Mouse (Mus musculus) forebrain, embryonic 11.5 days (tissue): ENCODE results near the gene Cinp. TPM values are rescaled to one million over a fixed set of nuclear protein-coding genes. Genes with fewer than 3 reads are reported as not detected.
A peak's percentile ranks its signal among the peaks of the same experiment; 100 is the strongest.

Source experiments
- ATAC-seq: fragments of 200-750 bp; cut with Nextera tagmentation; replicated peaks from 2 replicates; pipeline ENCODE4 v1.8.0; 2017; ENCODE audit warnings: moderate TSS enrichment; ENCODE audit not compliant: low FRiP score
- DNase-seq: peaks from one replicate; pipeline ENCODE4 v3.0.0-alpha.2; 2017; ENCODE audit warnings: low spot score
- H3K27ac ChIP-seq: fragments of 300-500 bp; sonication (generic); 2 replicates; pipeline ENCODE4 v1.5.1; 2014; ENCODE audit warnings: low read depth, low read length
- H3K27me3 ChIP-seq: fragments of 300-500 bp; sonication (generic); 2 replicates; pipeline ENCODE4 v1.6.1; 2014; ENCODE audit warnings: mild to moderate bottlenecking, low read length, mixed read lengths; ENCODE audit not compliant: control insufficient read depth, insufficient read depth
- H3K36me3 ChIP-seq: fragments of 300-500 bp; sonication (generic); 2 replicates; pipeline ENCODE4 v1.6.1; 2014; ENCODE audit warnings: mild to moderate bottlenecking, low read length, moderate library complexity, mixed read lengths; ENCODE audit not compliant: control insufficient read depth, insufficient read depth
- H3K4me1 ChIP-seq: fragments of 300-500 bp; sonication (generic); replicated peaks from 2 replicates; pipeline ENCODE4 v1.6.1; 2014; ENCODE audit warnings: low read length, mixed read lengths; ENCODE audit not compliant: control insufficient read depth, insufficient read depth
- H3K4me2 ChIP-seq: fragments of 300-500 bp; sonication (generic); 2 replicates; pipeline ENCODE4 v1.6.1; 2014; ENCODE audit warnings: low read depth, mild to moderate bottlenecking, low read length, moderate library complexity, mixed read lengths; ENCODE audit not compliant: severe bottlenecking
- H3K4me3 ChIP-seq: fragments of 300-500 bp; sonication (generic); 2 replicates; pipeline ENCODE4 v1.5.1; 2014; ENCODE audit warnings: low read depth, low read length
- H3K9ac ChIP-seq: fragments of 300-500 bp; sonication (generic); 2 replicates; pipeline ENCODE4 v1.6.1; 2014; ENCODE audit warnings: low read length
- H3K9me3 ChIP-seq: fragments of 300-500 bp; sonication (generic); 2 replicates; pipeline ENCODE4 v1.6.1; 2016; ENCODE audit warnings: low read length, mixed read lengths; ENCODE audit not compliant: control insufficient read depth
- WGBS: fragments of 180-500 bp; shearing (Covaris S2); extraction: QIAGEN DNeasy Blood & Tissue Kit; methylation state at CpG from one replicate; pipeline ENCODE4 v1.1.7; 2014; 5-methylcytosine and 5-hydroxymethylcytosine counted together
- polyA plus RNA-seq: library from polyadenylated mRNA; unstranded; fragments of >200 nt; fragmentation: Nextera tagmentation; extraction: Ambion mirVana; gene quantifications from 2 replicates; pipeline ENCODE4 v1.2.1, GENCODE M21; 2014

Gene Cinp
- polyA plus RNA-seq, 1 experiment from 2014 or later = 92.7 TPM

GRCm38 (mm10) chr12:110844227-110845130 lies 44.5 kb downstream of the Cinp start:
- Histone ChIP-seq H3K27ac (no peak overlapping the region), H3K27me3 (peaks cover 15% of the 10 kb centered on the region), H3K4me3 (peak overlapping the region; percentile 37), H3K9me3 (no peaks in the 10 kb centered on the region), H3K9ac (peak overlapping the region; percentile 49), H3K4me2 (peak overlapping the region; percentile 44), H3K4me1 (peaks cover 2% of the 10 kb centered on the region; the same call in 1 of the 2 replicates), H3K36me3 (no peaks in the 10 kb centered on the region)
- 1% methylated on average over 42 of the region's 42 CpGs for WGBS
- DNase-seq = peak; percentile 60
- ATAC-seq = no peak

DNA sequence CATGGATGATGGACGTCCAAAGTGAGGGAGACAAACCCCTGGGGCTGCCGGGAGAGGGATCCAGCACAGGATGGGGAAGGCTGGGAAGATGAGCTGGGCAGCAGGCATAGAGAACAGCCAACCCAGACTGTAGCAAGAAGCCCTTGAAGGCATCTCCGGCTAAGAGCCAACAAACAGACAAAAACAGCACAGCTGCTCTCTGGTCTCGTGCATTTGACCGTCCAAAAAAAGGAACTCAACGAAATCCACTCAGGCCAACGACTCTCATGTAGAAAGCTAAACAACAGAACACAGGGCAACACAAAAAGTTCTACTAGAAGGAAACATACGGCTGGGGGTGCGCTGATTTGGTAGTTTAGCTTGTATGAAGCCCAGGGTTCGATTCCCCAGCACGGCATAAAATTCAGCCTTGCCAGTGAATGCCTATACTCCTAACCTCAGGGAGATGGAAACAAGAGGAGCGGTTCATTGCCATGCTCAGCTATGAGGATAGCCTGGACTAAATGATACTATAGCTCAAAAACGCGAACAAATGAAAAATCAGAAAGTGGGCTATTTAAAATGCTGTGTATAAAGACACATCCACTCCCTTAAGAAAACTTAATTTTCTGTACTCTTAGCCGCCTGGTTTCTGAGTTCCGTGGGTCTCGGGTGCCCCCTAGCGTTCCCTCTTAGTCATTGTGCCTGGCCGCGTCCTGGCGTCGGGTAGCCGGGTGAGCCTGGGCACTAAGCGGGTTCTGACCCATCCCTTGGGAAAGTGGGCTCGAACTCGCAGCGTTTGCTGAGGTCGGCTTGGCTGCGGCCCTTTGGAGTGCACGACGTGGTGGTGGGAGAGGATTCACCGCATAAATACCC lies 45.5 kb downstream of the Cinp start:
- H3K4me3 ChIP-seq = peak overlapping the region; percentile 37
- WGBS = 18% methylated on average over 32 of the region's 32 CpGs
- ATAC-seq = 0 out of 2 replicates have a peak, but pooled peaks have one; percentile 22
- DNase-seq = peak; percentile 91
- H3K4me2 ChIP-seq = peak overlapping the region; percentile 44
- no peaks in the 10 kb centered on the region for H3K9me3 ChIP-seq
- H3K4me1 ChIP-seq = peaks cover 2% of the 10 kb centered on the region; the same call in 1 of the 2 replicates
- H3K36me3 ChIP-seq = no peaks in the 10 kb centered on the region
- no peak overlapping the region for H3K27ac ChIP-seq
- peak overlapping the region; percentile 32; the same call in 1 of the 2 replicates for H3K9ac ChIP-seq
- peaks cover 13% of the 10 kb centered on the region for H3K27me3 ChIP-seq

GRCm38 (mm10) chr12:110841731-110842493 lies 47.0 kb downstream of the Cinp start:
- ATAC-seq (no peak), DNase-seq (no peak)
- H3K27ac ChIP-seq = no peak overlapping the region
- H3K36me3 ChIP-seq = no peaks in the 10 kb centered on the region
- H3K4me1 ChIP-seq = peaks cover 7% of the 10 kb centered on the region
- H3K9ac ChIP-seq = no peak overlapping the region
- peaks cover 13% of the 10 kb centered on the region for H3K27me3 ChIP-seq
- H3K4me2 ChIP-seq = no peak overlapping the region
- no peak overlapping the region for H3K4me3 ChIP-seq
- H3K9me3 ChIP-seq = no peaks in the 10 kb centered on the region
- 72% methylated on average over 5 of the region's 5 CpGs for WGBS

- peaks cover 6% of the 10 kb centered on the region for H3K4me1 ChIP-seq
- peak; percentile 76 for ATAC-seq
- peaks cover 6% of the 10 kb centered on the region for H3K27me3 ChIP-seq
- under 1% methylated on average over 71 of the region's 71 CpGs for WGBS
- H3K9me3 ChIP-seq = no peaks in the 10 kb centered on the region
- H3K4me3 ChIP-seq = peak within 1 kb of the TSS; percentile 72
- peak within 1 kb of the TSS; percentile 49 for H3K4me2 ChIP-seq
- peak within 1 kb of the TSS; percentile 56 for H3K9ac ChIP-seq
- peak; percentile 98 for DNase-seq
- H3K27ac ChIP-seq = no peak within 1 kb of the TSS
- H3K36me3 ChIP-seq = no peaks in the 10 kb centered on the region
Measured at GRCm38 (mm10) chr12:110840348-110841198, 48.4 kb downstream of the Cinp start, which contains the start of gene Mok. Mok (minus strand) TSS chr12:110840939.

GRCm38 (mm10) chr12:110837850-110838249 lies 51.1 kb downstream of the Cinp start:
- Histone ChIP-seq H3K4me3 (no peak overlapping the region), H3K36me3 (no peaks in the 10 kb centered on the region), H3K4me1 (peaks cover 6% of the 10 kb centered on the region), H3K9ac (no peak overlapping the region), H3K4me2 (no peak overlapping the region), H3K9me3 (no peaks in the 10 kb centered on the region), H3K27me3 (no peaks in the 10 kb centered on the region), H3K27ac (peak overlapping the region; percentile 67)
- no peak for DNase-seq
- no peak for ATAC-seq
- 77% methylated on average over 8 of the region's 8 CpGs for WGBS

- Histone ChIP-seq H3K36me3 (no peaks in the 10 kb centered on the region), H3K4me3 (no peak overlapping the region), H3K4me1 (peaks cover 6% of the 10 kb centered on the region), H3K4me2 (peak overlapping the region; percentile 8), H3K27ac (peak overlapping the region; percentile 67), H3K27me3 (no peaks in the 10 kb centered on the region), H3K9ac (peak overlapping the region; percentile 4; the same call in 1 of the 2 replicates), H3K9me3 (no peaks in the 10 kb centered on the region)
- WGBS = 22% methylated on average over 5 of the region's 5 CpGs
- DNase-seq = no peak
- peak; percentile 76 for ATAC-seq
Measured at GRCm38 (mm10) chr12:110837192-110837841, 51.6 kb downstream of the Cinp start.

GRCm38 (mm10) chr12:110836729-110837128 lies 52.2 kb downstream of the Cinp start:
- Histone ChIP-seq H3K27me3 (no peaks in the 10 kb centered on the region), H3K9ac (peak overlapping the region; percentile 4; the same call in 1 of the 2 replicates), H3K27ac (peak overlapping the region; percentile 67), H3K4me2 (peak overlapping the region; percentile 8), H3K36me3 (no peaks in the 10 kb centered on the region), H3K9me3 (no peaks in the 10 kb centered on the region), H3K4me1 (peaks cover 6% of the 10 kb centered on the region), H3K4me3 (no peak overlapping the region)
- DNase-seq (no peak), ATAC-seq (no peak; the same call in 1 of the 2 replicates)
- 34% methylated on average over 6 of the region's 6 CpGs for WGBS
